Mouse (Mus musculus): Measurements from ENCODE around the gene Mgat5.

DNA sequence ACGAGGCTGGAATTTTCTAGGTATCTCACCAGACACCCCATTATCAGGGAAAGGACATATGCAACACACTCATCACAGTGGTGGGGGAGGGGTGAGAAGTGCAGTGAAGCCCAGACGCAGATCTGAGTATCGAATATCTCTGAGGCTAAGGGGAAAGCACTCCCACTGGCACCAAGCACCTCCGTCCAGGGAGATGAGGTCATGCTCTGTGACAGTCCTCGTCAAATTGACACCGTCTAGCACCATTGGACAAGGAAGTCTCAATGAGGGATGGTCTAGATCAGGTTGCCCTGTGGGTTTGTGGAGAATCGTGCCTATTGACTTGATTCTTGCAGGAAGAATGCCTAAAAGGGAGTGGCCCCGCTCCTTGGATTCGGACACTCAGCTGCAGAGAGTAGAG is 293.9 kb downstream of the Mgat5 start:
- TF ChIP-seq CTCF (IDR thresholded peaks at IDR 0.05; ENCODE audit: low read depth, low read length) (no peak), POLR2A (IDR thresholded peaks at IDR 0.05; ENCODE audit: borderline replicate concordance, low read depth, low read length) (no peak)
